Mouse (Mus musculus) urinary bladder, adult 2 months (tissue): ENCODE measurements around the gene Lrrc75b. TPM values are rescaled to one million over a fixed set of nuclear protein-coding genes. Genes with fewer than 3 reads are reported as not detected.
"Not testable (repeated sequence)": the region's sequence is repeated elsewhere in the genome, so short reads cannot be mapped to it uniquely, and the experiment has no call there.

Source experiments
- DNase-seq: peaks from one replicate; pipeline ENCODE4 v3.0.0; 2022; ENCODE audit warnings: low spot score
- polyA plus RNA-seq: library from polyadenylated mRNA; depleted of rRNA; stranded (reverse); fragments of >200 nt; gene quantifications from 2 replicates; pipeline ENCODE4 v1.2.3, GENCODE M21; 2012

The Lrrc75b gene
- polyA plus RNA-seq, 1 experiment, result 4.7 TPM

DNA sequence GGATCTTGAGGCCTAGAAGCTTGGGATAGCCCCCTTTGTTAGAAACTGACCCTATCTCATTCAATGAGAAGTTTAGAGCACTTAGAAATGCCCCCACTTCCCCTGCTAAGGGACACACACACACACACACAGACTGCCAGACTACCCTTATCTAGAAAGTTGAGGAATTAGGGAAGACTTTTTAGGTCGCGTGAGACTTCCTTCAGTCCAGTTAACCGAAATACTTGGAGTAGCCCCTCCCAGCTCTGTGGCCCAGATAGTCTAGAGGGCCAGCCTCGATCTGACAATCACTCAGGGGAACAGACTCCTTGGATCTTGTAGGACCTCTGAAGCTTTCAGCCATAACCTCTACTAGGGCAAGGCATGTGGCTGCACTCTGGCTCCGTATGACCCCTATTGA is 7.9 kb upstream of the Lrrc75b start:
- DNase-seq, result no peak

DNA sequence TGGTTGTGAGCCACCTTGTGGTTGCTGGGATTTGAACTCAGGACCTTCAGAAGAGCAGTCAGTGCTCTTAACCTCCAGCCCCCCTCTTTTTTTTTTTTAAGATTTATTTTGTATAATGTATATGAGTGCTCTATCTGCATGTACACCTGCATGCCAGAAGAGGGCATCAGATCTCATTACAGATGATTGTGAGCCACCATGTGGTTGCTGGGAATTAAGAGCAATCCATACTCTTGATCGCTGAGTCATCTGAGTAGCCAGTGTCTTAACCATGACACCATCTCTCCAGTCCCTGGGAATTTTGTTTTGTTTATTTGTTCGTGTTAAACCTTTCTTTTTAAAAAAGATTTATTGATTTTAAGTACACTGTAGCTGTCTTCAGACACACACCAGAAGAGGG is 6.6 kb upstream of the Lrrc75b start:
- not testable (repeated sequence) for DNase-seq

DNA sequence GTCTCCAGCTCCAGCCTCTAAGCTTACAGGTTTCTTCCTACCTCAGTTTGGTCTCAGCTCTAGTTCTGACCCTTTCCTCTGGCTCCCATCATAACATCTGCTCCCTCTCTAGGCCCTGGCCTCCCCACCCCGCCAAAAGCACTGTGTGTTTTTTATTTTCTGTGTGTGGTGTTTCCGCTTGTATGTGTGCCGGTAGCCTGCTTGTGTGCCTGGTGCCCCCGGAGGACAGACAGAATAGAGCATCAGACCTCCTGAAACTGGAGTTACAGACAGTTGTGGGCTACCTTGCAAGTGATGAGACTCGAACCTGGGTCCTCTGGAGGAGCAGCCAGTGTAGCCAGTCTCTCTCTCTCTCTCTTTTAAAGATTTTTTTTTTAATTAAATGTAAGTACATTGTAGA is 6.2 kb upstream of the Lrrc75b start:
- no peak for DNase-seq

DNA sequence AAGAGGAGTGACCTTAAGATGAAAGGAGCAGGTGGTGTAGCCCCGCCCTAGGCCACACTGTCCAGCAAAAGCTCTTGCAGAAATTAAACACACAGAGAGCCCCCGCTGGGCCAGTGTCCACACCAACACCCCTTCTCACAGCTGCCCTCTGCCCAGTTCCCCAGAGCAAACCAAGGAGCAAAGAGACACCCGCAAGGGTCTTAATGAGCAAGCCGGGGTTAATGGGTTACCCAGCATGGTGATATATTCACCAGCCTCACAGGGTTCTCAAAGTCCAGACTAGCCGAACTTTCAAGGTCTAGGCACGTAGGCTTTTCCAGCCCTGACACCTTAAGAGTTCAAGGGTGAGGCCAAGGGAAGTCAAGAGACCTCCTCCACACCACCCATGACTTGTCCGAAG is 5.8 kb upstream of the Lrrc75b start:
- no peak for DNase-seq

DNA sequence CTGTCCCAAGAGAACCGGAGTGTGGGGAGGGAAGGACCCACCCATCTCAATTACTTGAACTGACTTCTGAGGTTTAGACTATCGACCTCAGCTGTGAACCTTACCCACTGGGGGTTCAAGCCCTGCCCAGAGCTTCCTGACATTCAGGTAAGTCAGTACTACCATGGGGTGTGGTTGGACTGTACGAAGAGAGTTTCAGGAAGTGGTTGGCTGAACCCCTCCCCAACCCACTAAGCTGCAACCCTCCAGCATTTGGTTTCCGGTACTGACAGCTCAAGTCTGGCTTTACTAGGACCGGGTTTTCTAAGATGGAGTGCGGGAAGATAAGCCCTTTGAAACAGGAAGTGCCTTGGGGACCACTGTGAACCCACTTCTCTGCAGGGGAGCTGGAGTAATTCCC is 5.3 kb upstream of the Lrrc75b start:
- no peak for DNase-seq

DNA sequence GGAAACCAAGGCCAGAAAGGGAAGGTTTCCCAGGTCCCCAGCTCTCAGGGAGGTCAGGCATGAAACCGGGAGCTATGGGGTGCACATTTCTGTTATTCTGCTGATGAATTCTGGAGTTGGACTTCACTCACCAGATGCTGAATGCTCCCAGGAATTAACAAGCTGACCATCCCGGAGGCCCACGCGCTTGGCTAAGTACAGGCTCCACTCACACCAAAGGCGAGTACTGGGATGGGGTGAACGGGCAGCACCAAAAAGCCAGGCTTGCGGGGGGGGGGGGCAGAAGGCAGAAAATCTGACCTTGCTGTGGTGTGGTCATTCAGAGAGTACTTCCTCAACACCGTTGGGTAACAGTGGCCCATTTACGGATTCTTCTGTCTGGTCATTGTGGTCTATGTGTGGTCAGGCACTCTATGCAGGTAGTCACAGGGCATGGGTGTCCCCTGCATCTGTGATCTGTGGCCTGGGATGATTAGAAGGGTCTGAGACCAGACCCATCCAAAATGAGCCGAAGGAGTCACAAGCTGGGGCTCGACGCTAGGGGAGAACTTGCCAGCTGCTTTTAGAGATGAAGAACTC is 4.6 kb upstream of the Lrrc75b start:
- no peak for DNase-seq

DNA sequence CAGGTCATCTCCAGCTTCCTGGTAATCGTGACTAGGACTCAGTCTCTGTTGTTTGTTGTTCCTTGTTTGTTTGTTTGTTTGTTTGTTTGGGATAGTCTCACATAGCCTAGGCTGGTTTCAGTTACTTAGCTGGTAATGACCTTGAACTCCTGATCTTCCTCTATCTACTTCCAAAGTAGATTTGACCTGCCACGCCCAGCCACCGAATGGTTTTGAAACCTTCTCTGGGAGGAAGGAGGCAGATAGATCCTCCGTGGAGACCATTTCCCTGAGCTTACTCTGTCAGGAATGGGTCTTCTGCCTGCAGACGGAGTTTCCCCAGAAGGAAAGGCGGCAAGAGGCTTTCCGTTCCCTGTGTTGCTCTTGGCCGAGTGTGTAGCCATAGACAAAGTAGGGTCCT is 2.5 kb upstream of the Lrrc75b start:
- DNase-seq, result no peak

DNA sequence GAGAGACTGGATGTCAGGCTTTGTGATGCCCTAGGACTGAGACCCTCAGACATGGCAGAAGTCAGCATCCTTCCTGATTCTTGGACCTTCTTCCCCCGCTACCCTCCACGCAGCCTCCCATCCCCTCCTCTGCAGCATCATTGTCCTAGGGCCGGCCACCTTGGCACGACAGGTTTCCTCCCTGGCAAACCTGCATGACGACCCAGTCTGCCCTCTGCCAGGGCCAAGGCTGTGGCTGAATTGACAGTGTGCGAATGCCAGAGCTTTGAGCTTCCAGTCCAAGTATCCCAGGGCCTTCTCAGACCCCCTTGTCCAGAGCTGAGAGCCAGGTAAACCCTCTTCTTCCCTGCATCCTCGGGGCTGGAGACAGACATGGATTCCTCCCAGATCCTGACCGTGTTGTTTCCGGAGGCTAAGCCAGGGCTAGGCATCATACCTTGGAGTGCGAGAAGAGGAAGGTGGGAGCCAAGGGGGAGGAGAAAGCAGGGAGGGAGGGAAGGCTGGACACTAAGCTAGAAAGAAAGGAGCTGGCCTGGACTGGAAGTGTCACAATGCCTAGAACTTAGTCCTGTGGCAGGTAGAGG is 1.0 kb upstream of the Lrrc75b start, which contains the start of gene Ggt1:
Ggt1 (plus strand) TSS at position 534 of the 584 bp plus-strand sequence.
- no peak for DNase-seq

DNA sequence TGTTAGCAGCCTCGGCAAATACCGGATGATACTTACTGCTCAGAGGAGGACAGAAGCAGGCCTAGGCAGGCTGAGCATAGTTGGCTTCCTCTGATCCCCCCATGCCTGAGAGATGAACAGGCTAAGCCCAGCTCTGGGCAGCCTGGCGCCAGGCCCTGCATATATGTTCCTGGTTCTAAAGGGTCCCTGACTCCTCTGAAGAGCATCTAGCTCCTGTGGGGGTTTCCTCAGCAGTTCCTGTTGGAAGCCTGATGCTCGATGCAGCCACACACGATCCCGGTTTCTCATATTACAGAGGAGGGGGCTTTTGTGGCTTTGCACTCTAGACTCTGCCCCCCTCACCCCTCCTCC is 394 bp upstream of the Lrrc75b start:
- no peak for DNase-seq

DNA sequence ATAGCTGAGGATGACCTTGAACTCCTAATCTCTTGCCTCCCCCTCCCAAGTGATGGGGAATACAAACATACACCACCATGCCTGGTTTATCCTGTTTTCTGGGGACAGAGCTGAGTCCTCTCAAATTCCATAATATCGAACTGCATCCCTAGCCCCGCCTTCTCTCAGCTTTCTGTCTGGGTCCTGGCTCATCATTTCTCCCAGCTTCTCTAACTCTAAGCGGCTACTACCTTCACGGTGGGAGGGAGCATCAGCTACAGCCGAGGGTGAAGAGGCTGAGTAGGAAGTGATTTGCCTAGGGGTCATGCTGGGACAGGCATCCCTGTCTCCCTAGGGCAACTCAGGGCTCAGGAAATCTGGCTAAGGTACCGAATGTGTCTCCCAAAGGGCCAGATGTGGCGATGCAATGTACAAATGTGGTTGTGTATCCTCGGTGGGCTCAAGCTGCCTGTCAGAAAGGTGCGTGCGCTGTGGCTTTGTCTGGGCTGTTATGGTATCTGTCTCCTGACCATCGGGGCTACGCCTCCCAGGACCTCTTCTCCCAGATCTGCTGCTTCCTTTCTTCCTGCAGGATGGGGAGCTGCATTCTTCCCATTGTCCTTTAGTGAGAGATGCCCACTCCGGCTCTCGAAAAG is 972 bp downstream of the Lrrc75b start:
- DNase-seq, result no peak

DNA sequence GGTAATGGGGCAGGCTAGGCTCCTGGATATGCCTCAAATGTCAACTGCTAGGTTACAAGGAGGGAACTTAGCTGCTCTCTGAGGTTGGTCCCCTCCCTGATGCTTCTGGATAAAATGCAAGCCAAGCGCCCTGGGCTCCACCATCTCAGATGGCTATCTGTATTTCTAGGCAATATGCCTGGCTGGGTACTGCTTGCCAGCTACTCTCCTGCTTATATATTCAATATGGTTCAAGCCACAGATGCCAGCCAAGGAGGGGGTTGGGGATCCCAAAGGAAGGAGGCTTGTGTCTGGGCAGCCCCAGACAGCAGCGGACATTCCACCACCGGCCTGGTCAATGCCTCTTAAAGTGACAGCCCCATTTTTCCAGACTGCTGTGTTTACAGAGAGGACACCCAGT is 1.6 kb downstream of the Lrrc75b start:
- no peak for DNase-seq

DNA sequence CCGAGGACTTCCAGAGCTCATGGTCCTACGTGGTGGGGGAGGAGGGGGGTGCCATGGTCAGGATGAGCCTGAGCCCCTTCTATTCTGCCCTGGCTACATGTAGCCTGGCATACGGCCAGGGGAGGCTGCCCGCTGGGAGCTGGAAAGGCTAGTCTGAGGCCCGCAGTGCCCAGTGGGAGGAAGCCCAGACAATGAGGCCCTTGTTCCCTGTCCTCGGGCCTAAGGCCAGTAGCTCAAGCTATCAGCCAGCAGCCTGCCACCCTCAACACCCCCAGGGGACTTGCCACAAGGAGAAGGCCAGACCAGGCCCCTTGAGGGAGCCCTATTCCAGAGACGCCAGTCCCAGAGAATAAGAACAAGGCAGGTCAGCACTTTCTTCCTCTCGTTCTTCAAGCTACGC is 4.1 kb downstream of the Lrrc75b start:
- no peak for DNase-seq

DNA sequence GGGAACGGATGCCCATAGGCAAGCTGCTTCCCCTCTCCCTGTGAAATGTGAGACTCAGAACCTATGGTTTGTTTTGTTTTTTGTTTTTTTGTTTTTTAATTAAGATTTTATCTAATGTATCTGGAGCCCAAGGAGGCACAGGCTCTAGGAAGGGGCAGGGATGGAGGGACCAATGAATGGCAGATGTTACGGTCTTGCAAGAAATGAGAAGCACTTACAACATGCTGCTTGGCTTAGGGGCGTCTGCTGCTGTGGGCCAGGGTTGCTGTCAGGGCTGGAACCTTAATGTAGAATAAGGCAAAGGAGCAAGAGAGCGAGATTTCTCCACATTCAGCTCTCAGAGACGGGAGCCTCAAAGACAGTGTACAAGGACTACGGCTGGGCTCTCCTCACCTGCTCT is 4.6 kb downstream of the Lrrc75b start:
- DNase-seq, result no peak

DNA sequence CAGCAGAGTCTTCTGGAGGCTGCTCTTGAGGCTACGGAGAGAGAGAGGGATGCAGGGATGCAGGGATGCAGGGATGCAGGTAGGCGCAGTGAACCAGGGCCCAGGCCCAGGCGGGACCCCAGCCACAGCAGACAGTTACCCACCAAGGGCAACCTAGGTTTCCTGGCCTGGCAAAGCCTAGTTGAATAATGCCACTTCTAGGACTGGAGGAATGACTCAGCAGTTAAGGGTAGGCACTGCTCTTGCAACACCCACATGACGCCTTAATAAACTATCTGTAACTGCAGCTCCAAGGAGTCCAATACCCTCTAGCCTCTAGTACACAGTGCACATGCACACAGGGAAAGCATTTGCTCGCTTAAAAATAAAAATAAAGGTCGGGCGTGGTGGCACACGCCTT is 6.0 kb downstream of the Lrrc75b start:
- no peak for DNase-seq

DNA sequence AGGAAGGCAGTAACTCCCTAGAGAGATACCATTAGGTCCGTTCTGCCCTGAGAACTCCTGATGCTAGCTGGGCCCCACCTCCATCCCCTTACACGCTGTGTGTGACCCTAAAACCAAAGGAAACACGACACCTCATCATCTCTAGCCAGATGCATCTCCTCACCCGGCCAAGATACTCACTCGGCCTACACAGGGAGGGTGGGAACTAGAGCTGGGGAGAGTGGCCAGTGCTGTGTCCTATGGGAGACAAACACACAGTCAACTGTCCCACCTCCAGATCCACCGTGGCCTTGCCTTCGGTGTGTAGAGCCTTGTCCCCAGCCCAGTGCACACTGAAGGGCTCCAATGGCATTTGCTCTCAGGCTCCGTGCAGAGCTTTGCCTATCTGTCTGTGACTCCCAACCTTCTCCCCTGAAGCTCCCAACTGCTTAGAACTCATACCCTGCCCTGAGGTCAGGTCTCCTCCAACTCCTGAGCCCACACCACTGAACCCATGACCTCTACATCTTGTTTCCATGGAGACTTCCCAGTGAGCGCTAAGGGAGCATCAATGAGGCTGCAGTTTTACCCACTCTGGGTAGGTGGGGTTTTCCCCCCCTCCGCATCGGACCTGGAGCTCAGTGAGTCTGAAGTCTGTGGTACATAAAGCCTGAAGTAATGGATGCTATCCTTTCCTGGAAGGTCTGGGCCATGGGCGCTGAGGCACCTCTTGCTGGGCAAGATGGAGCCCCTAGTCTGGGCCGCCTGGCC is 7.3 kb downstream of the Lrrc75b start:
- no peak for DNase-seq

DNA sequence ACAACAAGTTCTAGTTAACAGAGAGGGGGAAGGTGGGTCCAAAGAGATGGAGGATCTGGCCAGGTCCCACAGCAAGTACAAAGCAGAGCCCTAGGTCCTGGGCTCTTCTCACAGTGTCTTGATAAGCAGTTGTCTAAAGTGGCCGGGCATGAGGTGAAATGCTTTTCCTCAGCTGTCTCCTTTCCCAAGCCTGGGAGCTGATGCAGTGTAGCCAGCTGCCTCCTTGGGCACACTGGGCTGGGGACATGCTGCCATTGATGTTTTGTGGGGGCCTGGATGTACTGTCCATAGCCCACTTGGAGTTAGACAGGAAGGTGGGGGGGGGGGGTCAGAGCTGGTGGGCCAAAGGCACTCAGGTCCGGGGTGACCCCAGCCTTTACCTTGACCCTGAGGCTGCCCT is 8.0 kb downstream of the Lrrc75b start:
- DNase-seq, result no peak

DNA sequence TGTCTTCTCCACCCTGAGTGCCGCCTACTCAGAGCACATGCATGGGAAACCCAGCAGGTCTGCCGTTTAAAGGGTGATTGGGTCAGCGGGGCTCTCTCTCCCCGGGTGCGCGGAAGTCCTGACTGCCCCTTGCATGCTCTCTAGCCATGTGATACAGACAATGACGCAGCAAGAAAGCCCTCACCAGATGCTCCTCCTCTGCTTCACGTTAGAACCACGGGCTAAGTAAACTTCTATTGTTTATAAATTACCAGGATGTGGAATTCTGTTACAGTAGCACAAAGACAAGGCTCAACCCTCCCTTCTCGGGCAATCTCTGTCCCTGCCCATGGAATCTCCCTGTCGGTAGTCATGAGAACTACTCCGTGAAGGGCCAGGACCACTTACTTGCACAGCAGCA is 9.0 kb downstream of the Lrrc75b start:
- DNase-seq, result no peak

DNA sequence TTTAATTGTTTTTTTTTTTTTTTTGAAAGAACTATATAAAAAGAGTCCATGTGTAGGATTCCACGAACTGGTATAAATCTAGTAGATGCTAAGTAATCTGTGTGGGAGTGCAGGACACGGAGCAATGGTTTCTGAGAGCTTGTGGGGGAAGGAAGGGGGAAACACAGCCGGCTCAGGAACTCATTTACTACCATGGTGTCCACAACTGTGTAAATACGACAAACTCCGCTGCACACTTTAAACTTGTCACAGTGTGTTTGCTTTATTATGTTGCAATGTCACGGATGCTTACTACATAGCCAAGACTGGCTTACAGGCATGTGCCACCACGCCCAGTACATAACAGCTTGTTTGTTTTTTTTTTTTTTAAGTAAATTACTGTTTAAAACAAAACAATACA is 10.2 kb downstream of the Lrrc75b start:
- no peak for DNase-seq

DNA sequence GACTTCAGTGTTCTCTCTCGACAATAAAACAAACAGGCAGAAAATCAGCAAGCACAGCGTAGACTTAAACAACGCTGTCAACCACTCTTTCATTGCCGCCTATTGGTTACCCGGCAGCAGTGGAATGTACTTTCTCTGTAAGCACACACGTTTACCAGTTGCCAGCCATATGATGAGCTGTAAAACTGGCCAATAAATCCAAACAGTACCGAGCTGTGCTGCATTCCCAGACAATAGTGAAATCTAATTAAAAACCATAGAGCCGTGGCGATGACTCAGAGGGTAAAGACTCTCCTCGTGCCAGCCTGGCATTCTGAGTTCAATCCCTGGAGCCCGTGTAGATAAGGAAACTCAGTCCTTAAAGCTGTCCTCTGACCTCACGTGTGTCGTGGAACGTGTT is 11.6 kb downstream of the Lrrc75b start:
- no peak for DNase-seq

DNA sequence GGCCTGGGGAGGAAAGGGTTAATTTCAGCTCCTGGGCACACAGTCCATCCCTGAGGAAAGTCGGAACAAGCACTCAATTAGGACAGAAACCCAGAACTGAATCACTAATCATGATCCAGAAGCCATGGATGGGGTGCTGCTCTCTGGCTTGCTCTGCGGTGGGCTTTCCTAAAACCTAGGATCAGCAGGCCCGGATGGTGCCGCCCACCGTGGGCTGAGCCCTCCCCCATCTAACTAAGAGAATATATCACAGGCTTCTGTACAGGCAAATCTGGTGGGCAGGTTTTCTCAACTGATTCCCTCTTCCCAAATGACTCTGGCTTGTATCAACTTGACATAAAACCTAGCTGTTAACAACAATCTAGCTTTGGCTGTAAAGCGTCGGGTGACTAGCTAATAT is 12.2 kb downstream of the Lrrc75b start:
- DNase-seq, result no peak

DNA sequence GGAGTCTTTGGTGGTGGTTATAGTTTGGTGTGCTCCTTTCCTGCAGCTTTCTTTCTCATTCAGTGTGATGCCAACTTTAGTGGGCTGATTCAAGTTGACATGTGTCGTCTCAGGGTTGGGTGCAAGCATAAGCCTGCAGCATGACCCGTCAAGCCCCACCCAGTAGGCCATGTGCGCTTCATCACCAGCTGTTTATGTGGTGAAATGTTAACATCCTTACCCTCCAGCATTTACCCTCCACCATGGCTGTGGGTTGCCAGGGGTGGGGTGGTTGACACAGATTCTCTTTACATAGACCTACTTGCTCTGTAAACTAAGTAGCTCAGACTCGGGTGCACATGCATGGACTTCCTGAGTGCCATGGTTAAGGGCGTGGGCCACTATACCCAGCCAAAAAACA is 24.0 kb downstream of the Lrrc75b start:
- DNase-seq, result no peak

DNA sequence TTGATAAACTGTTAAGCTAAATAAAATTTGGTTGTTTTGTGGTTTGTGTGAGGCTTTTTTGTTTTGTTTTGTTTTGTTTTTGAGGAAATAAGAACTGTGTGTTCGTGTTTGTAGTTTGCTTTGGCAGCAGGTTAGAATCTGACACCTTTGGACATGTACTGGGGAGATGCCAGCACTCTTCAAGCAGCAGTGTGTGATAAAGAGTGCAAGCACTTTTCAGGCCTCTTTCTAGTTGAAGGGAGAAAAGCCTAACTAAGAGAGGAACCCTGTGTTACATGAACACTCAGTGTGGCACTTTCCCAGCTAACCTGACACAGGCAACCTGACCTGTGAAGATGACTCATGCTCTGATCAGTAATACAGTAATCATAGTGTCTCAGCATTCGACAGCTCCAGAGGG is 24.7 kb downstream of the Lrrc75b start:
- DNase-seq, result no peak

DNA sequence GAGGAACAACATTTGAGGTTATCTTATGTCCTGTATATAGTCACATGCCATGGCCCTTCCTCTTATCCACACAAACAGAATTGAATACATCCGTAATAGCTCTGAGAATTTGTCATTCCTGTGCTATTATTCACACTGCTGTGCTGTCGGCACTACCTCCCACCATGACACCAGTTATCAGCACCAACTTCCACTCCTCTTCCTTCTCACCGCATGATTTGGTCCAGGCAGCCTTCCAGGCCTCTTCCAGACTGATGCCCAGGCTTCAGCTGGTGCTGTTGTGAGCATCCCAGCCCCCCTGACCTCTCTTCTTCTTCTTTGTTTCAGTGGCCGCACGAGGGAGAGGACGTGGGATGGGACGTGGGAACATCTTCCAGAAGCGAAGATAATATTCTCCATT is 25.2 kb downstream of the Lrrc75b start:
- DNase-seq, result no peak
